In the genomic region with DNA sequence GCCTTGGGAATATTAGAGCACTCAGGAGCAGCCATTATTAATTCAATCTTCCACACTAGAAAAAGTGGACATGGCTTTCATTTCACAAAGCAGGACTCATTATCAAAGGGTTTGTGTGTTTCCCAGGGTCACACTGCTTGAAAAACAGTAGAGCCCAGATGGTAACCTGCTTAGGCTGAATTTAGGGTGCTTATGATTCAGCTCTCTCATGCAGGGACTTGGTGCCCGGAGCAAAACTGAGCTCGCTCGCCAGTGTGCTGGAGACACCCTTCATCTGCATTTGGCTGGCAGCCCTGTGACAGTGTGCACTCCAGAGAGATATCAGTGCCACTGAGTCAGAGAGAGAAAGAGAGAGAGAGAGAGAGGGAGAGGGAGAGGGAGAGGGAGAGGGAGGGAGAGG, we compare ENCODE assay signal across 10 mouse cellular contexts.
"Had no signal": no experiment of that assay in that cellular context is flagged by ENCODE, and none has a peak within 500 bp of the region (broad histone marks: within the 10 kb centered on the region; RNA-seq: fewer than 3 reads in every experiment).

No protein-coding gene starts in this region.

- ATAC-seq: midbrain, embryonic 13.5 days; midbrain, embryonic 16.5 days had no signal

- DNase-seq: lung, adult 18-20 months; lung, embryonic 14.5 days; lung, postnatal 10 days; lung, postnatal 4 days; right cerebral cortex, postnatal 14 days; thymus, adult 2 months; thymus, postnatal 25 days; thymus, postnatal 4 days had no signal
